Mouse (Mus musculus) gastrocnemius, adult 2 months (tissue): ENCODE data around the gene Zc3hav1. TPM values are rescaled to one million over a fixed set of nuclear protein-coding genes. Genes with fewer than 3 reads are reported as not detected.

Source experiments
- DNase-seq: peaks from one replicate; pipeline ENCODE4 v3.0.0; 2022
- H3K27ac ChIP-seq: fragments of 200-600 bp; 2 replicates; pipeline ENCODE4 v1.8.1; 2022; ENCODE audit warnings: mild to moderate bottlenecking
- H3K4me3 ChIP-seq: fragments of 200-600 bp; 2 replicates; pipeline ENCODE4 v1.8.1; 2022; ENCODE audit warnings: mild to moderate bottlenecking, moderate library complexity
- CTCF ChIP-seq: fragments of 200-600 bp; IDR thresholded peaks from 2 replicates; pipeline ENCODE4 v1.8.1; 2022; ENCODE audit warnings: antibody characterized with exemption, mild to moderate bottlenecking, moderate library complexity
- intact Hi-C: fragments of 180-260 bp; cut with DNase I; formaldehyde crosslinking; loops from one replicate; pipeline ENCODE4 v1.15.1; 2025
- total RNA-seq, 2 experiments: library from RNA; stranded (reverse); gene quantifications; 2 replicates each; pipeline ENCODE4 v1.2.3; 2021

The Zc3hav1 gene
- total RNA-seq, 2 experiments from 2014 or later, result 6.4 to 6.7 TPM

DNA sequence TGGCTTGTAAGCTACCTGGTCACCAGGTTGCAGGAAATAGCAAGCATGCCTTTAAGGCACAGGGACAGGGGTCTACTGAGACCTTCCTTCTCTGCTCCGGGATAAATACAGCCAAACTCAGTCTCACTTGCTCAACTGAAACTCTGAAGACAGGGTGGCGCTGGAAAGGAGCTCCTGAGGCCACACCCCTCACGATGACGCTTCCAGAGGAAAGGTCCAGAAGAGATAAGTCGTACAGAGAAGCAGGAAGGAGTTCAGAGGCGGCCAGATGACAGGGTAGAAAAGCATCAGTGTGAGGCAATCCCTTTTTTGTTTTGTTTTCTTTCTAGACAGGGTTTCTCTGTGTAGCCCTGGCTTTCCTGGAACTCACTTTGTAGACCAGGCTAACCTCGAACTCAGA is 8.6 kb downstream of the Zc3hav1 start:
- H3K27ac ChIP-seq, result peak overlapping the region; percentile 43
- TF ChIP-seq CTCF, result no peak
- peak overlapping the region; percentile 30; the same call in 1 of the 2 replicates for H3K4me3 ChIP-seq
- intact Hi-C loops, result no loop called here
- DNase-seq, result peak; percentile 69

DNA sequence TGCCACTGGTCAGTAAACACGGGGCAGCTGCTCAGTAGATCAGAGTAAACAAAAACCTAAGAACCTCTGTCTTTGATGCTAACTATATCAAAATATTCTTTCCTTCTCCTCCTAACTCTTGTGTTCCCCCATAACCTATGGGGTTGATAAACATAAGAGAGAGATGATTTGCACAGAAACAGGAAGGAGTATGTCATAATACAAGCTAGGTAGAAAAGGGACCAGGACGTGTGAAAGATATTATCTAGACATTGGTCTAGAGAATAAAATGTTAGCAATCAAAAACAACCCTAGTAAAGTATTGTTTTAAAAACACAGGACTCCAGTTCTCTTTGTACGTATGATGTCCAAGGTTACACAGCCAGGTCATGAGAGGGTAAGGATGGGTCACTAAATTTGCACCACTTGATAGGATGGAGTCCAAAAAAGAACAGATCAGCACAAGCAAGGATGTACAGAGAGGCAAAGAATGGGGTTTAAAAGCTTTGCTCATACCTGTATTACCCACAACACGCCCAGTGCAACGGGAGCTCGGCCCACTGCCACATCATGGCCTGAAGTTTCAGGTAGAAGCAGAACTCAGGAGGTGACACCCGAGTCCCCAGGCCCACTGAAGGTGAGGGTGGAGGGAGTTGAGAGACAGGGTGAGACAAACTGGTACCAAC is 10.3 kb downstream of the Zc3hav1 start:
- no peak for DNase-seq
- intact Hi-C loops, result no loop called here
- Histone ChIP-seq H3K4me3 (no peak overlapping the region), H3K27ac (no peak overlapping the region)
- no peak for TF ChIP-seq CTCF

DNA sequence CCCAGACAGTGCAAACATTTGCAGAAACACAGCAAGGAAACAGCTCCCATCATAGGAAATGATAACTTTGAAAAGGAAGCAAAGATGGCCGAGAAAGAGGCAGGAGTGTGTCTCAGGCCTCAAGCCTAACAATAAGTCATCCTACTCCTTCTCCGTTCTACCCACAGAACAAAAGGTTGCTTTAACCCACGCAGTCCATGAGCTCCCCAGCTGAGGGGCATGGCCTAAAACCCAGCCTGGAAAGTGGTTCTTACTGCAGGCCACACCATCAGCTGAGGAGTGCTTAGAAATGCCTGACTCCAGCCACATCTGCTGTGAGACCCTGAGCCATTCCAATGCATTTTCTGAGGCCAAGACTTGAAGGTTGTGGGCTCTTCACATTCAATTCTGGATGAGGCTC is 10.8 kb downstream of the Zc3hav1 start:
- no peak overlapping the region for H3K27ac ChIP-seq
- DNase-seq, result no peak
- TF ChIP-seq CTCF, result no peak
- no peak overlapping the region for H3K4me3 ChIP-seq
- intact Hi-C loops, result no loop called here

DNA sequence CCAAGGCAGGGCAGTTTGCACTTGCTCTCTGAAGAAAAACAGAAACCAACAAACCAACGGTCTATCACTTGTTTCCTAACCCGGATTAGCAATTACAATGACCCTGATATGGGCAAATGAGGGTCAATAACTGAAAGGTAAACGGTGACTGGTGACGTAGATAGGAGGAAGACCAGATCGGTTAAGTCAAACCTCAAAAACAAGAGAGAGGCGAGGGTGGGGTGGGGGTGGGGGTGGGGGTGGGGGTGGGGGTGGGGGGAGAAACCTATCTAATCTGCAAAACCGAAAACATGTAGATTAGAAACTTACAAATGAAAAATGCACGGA is 11.8 kb downstream of the Zc3hav1 start:
- TF ChIP-seq CTCF, result no peak
- no peak overlapping the region for H3K4me3 ChIP-seq
- intact Hi-C loops, result no loop called here
- no peak overlapping the region for H3K27ac ChIP-seq
- DNase-seq, result no peak

DNA sequence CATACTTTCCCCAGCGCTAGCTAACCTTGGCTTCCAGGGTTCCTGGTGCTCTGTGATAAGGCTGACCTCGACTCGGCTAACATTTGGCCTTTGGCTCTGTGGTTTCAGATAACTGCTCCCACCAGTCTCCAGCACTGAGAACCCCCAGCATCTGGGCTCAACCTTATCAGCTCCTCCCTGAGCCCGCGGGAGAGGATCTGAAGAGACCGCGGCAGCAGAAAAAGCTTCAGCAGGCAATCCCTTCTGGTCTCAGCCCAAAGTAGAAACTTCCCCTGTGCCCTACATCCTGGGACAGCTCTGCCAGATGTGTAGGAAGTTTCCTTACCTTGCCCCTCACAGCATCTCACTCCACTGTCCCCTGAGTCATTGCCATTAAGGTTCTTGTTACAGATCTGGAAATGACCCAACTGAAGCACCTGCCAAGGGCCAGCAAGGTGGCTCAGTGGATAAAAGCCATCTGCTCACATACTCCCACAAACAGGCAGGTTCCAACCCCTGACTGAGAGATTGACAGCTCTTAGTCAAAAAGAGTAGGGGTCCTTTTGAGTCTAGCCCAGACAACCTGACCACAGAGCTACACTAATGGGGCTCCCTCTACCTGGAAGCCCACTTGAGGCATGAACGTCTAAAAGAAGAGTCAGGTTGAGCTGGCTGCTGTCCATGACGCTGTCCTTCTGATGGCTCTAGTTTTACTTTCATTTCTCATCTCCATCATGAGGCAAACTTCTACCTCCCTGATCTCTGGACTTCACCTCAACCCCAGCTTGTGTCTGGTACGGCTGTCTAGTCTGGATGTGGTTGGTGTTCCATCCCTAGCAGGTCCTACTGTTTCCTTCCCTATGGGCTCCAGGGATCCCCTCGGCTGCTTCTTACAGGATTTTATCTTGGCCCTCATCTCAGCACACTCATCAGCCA is 12.4 kb downstream of the Zc3hav1 start:
- Histone ChIP-seq H3K27ac (0 out of 2 replicates have a peak overlapping the region, but pooled peaks have one; percentile 13), H3K4me3 (peak overlapping the region; percentile 40; the same call in 1 of the 2 replicates)
- TF ChIP-seq CTCF, result no peak

DNA sequence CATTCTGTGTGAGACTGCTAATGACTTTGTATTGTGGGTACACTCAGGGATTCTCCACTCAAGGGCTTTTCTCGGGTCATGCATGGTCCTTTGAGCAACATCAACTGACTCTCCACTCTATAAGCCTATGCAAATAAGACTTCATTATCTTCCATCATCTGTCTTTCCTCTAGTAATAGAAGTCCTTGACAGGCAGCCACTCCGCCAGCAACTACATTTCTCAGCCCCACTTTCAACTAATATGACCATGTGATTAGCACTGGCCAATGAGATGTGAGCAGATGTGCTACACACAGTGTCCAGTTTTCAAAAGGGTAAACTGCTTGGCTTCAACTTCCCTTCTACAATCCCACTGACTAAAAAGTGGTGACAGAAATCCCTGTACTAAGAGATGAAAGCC is 15.3 kb downstream of the Zc3hav1 start:
- no peak overlapping the region for H3K4me3 ChIP-seq
- no peak for TF ChIP-seq CTCF
- no peak overlapping the region for H3K27ac ChIP-seq
- DNase-seq, result no peak
- intact Hi-C loops, result no loop called here

More for the DNA sequence above, 12.4 kb downstream of the Zc3hav1 start:
- intact Hi-C loops, result no loop called here
- DNase-seq, result no peak

DNA sequence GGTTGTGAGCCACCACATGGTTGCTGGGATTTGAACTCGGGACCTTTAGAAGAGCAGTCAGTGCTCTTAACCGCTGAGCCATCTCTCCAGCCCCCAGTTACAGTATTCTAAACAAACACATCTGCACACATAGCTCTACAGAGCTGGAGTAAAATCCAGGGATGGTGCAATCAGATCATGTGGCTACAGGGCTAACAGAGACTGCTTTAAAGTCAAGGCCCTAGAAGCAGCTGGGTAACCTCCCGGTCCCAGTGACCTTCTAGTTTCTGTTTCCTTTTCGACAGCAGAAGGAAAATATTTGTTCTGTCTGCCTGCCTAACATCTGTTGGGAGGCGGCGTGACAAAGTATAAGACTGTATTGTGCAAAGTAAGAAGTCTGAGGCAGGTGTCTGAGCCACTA is 16.5 kb downstream of the Zc3hav1 start:
- no peak for DNase-seq
- H3K4me3 ChIP-seq, result no peak overlapping the region
- TF ChIP-seq CTCF, result no peak
- intact Hi-C loops, result no loop called here
- no peak overlapping the region for H3K27ac ChIP-seq

DNA sequence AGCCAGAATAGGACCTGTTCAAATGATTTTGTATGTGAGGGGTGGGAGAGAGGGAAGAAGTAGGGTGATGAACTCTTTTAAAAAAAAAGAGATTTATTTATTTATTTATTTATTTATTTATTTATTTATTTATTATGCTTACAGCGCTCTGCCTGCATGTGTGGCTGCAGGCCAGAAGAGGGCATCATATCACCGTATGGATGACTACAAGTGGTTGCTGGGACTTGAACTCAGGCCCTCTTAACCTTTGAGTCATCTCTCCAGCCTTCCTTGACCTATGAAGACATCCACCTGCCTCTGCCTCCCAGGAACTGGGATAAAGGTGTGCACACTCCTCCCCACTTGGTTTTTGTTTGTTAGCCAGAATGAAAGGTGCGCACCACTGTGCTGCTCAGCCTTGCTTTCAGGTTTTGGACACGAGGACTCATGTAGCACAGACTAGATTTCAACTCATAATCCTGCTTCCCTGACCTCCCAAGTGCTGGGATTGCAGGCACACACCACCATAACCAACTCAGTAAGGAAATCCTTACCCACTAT is 17.2 kb downstream of the Zc3hav1 start:
- intact Hi-C loops, result no loop called here
- no peak overlapping the region for H3K27ac ChIP-seq
- no peak for DNase-seq
- H3K4me3 ChIP-seq, result no peak overlapping the region
- TF ChIP-seq CTCF, result peak; percentile 16; the same call in 1 of the 2 replicates

DNA sequence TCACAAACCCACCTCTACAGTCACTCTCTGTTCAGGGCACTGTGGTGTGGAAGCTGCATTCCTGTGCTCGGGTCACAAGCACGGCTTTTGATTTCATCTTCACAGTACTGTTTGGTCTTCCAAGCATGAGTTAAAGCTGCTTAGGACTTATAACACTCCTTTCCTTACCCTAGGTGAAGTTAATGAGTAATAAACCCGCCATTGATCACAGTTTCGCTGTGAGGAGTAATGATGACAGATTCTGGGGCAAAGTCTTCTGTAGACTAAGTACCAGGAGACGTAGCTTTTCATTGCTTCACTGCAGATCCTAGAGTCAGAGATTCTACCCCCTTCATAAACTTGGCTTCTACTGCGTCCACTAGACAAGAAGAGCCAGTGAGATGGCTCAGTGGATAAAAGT is 19.1 kb downstream of the Zc3hav1 start:
- no peak for DNase-seq
- TF ChIP-seq CTCF, result no peak
- Histone ChIP-seq H3K27ac (no peak overlapping the region), H3K4me3 (no peak overlapping the region)
- intact Hi-C loops, result no loop called here

DNA sequence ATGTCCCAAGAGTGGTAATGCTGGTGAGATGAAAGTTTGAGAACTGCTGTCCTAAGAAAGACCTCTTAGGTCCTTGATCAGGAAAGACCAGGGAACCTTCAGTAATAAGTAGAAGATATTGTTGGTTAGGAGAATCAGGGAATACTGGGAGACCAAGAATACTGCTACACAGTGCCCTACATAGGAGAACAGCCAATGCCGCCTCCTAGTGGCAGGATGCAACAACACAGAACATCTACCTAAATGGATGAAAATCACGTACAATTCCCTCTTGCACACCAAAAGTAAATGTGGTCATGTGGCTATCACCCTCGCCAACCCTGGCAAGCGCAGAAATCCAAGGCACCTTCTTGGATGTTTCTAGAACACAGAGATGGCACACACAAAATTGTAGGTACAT is 27.8 kb downstream of the Zc3hav1 start:
- no peak overlapping the region for H3K4me3 ChIP-seq
- intact Hi-C loops, result no loop called here
- H3K27ac ChIP-seq, result no peak overlapping the region
- peak; percentile 30 for DNase-seq
- peak; percentile 64 for TF ChIP-seq CTCF

DNA sequence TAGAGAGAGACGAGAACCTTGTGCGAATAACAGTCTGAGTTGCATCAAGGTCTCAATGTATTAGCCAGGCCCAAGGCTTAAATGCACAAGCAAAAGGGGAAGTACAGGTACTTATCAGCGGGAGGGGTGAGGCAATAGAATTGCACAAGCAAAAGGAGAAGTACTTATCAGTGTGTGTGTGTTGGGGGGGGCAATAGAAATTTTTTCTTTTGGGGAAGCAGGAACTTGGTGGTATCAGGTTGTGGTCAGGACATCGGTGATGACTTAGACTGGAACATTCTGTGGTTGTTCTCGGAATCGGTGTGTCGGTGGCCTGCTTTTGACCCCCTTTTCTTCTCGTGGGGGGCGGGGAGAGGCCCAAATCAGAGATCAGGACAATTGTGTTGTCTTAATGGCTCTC is 33.8 kb downstream of the Zc3hav1 start:
- no peak for DNase-seq
- H3K4me3 ChIP-seq, result no peak overlapping the region
- intact Hi-C loops, result no loop called here
- no peak overlapping the region for H3K27ac ChIP-seq
- TF ChIP-seq CTCF, result no peak

DNA sequence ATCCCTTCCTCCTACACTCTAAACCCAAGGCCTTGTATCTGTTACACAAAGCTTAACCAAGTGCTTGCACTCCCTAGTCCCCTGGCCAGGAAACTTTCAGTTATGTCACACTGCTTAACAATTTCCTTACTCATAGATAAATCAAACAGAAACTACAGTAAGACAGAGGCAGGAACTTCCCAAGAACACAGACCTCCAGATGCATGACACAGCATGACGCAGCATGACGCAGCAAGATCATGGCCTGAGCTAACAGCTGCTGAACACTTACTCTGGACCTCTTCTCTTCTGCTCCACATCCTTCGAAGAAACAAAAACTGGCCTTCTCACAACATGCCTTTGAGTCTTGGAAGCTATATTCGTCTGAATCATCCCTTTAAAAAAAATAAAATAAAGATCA is 38.4 kb downstream of the Zc3hav1 start:
- H3K4me3 ChIP-seq, result no peak overlapping the region
- no peak overlapping the region for H3K27ac ChIP-seq

DNA sequence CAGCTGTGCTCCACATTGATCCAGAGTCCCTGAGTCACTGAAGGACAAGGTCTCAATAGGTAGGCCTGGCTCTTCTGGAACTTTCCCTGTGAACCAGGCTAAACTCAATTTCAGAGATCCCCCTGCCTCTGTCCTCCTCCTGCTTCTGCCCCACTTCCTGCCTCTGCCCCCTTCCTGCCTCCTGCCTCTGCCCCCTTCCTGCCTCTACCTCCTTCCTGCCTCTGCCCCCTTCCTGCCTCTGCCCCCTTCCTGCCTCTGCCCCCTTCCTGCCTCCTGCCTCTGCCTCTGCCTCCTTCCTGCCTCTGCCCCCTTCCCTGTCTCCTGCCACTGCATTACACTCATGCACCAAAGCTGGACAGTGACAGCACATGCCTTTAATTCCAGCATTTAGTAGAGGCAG is 44.7 kb downstream of the Zc3hav1 start:
- intact Hi-C loops, result loop anchor here (10.0 kb wide), 1 partner anchor 145 kb away; no protein-coding TSS in a partner anchor
- no peak for TF ChIP-seq CTCF

More for the DNA sequence above, 38.4 kb downstream of the Zc3hav1 start:
- TF ChIP-seq CTCF, result no peak
- DNase-seq, result no peak
- intact Hi-C loops, result no loop called here

More for the DNA sequence above, 44.7 kb downstream of the Zc3hav1 start:
- no peak overlapping the region for H3K27ac ChIP-seq
- H3K4me3 ChIP-seq, result no peak overlapping the region
- DNase-seq, result no peak
